Mouse (Mus musculus) forebrain, embryonic 13.5 days (tissue): ENCODE measurements at regions not wholly inside any gene's neighbourhood (a gene's known extent, or its start where the extent isn't known, plus 50 kb on each side); places are given as distances from the start of the nearest gene placed in this dataset.

Source experiments
- ATAC-seq: fragments of 200-750 bp; cut with Nextera tagmentation; 2 replicates; pipeline ENCODE4 v1.8.0; 2017
- H3K27ac ChIP-seq: fragments of 300-500 bp; sonication (generic); 2 replicates; pipeline ENCODE4 v1.5.1; 2015; ENCODE audit warnings: inconsistent platforms, mild to moderate bottlenecking, moderate library complexity
- H3K27me3 ChIP-seq: fragments of 300-500 bp; sonication (generic); 2 replicates; pipeline ENCODE4 v1.6.1; 2015; ENCODE audit warnings: mild to moderate bottlenecking, inconsistent platforms
- H3K36me3 ChIP-seq: fragments of 300-500 bp; sonication (generic); 2 replicates; pipeline ENCODE4 v1.6.1; 2015; ENCODE audit warnings: mild to moderate bottlenecking, inconsistent platforms; ENCODE audit not compliant: poor library complexity, severe bottlenecking
- H3K4me1 ChIP-seq: fragments of 300-500 bp; sonication (generic); 2 replicates; pipeline ENCODE4 v1.6.1; 2015; ENCODE audit warnings: inconsistent platforms
- H3K4me2 ChIP-seq: fragments of 300-500 bp; sonication (generic); 2 replicates; pipeline ENCODE4 v1.6.1; 2015; ENCODE audit warnings: inconsistent platforms, mild to moderate bottlenecking, moderate library complexity
- H3K4me3 ChIP-seq: fragments of 300-500 bp; sonication (generic); 2 replicates; pipeline ENCODE4 v1.5.1; 2015; ENCODE audit warnings: mild to moderate bottlenecking, inconsistent platforms
- H3K9ac ChIP-seq: fragments of 300-500 bp; sonication (generic); 2 replicates; pipeline ENCODE4 v1.6.1; 2015; ENCODE audit warnings: mild to moderate bottlenecking, inconsistent platforms
- H3K9me3 ChIP-seq: fragments of 300-500 bp; sonication (generic); replicated peaks from 2 replicates; pipeline ENCODE4 v1.6.1; 2016; ENCODE audit warnings: inconsistent platforms
- whole genome bisulfite sequencing: fragments of 180-500 bp; shearing (Covaris S2); methylation state at CpG from one replicate; pipeline ENCODE4 v1.1.7; 2015; 5-methylcytosine and 5-hydroxymethylcytosine counted together

DNA sequence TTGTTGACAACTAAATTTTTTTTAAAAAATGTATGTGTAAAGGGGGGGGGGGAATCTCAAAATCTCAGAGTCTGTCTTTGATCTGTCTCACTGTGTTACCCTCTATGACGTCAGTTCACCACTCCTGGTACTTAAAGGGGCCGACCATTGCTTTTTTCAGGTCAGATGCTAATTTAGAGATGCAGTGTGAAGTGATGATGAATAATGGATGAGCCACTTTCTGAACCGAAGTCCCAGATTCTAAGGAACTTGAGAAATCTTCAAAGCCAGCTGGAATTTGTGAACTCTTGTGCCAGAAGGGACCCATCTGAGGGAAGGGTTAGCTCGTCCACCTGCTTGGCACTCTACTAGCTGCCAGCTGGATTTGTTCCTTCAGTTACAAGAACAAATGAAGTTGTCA is 271.1 kb upstream of the Nectin3 start:
- Histone ChIP-seq H3K4me2 (no peak overlapping the region), H3K4me1 (peaks cover 8% of the 10 kb centered on the region), H3K27ac (no peak overlapping the region), H3K4me3 (no peak overlapping the region), H3K9me3 (no peaks in the 10 kb centered on the region), H3K9ac (no peak overlapping the region), H3K27me3 (no peaks in the 10 kb centered on the region), H3K36me3 (no peaks in the 10 kb centered on the region)
- peak; percentile 96 for ATAC-seq
- 25% methylated on average over 4 of the region's 4 CpGs for WGBS

DNA sequence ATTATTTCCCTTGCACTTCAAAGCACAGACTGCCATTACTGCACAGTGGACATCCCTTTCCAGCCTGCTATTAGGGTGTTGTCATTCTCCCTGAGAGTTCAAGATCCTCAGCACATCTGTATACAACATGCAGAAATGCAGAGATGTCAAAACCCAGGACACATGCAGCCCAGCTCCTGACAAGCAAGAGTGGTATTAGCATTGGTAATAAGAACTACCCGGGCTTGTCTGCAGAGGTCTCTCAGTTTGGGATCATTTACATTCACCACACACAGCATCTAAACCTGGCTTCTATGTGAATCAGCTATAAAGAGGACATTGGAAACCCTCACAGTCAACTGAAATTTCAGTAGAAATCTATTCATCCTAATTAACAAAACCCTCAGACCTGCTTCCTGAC is 270.1 kb upstream of the Nectin3 start:
- no peaks in the 10 kb centered on the region for H3K36me3 ChIP-seq
- WGBS: 21% methylated on average over 1 of the region's 1 CpGs
- no peak overlapping the region for H3K4me3 ChIP-seq
- H3K27ac ChIP-seq: no peak overlapping the region
- H3K27me3 ChIP-seq: no peaks in the 10 kb centered on the region
- no peak overlapping the region for H3K9ac ChIP-seq
- H3K4me2 ChIP-seq: no peak overlapping the region
- H3K9me3 ChIP-seq: no peaks in the 10 kb centered on the region
- peaks cover 8% of the 10 kb centered on the region for H3K4me1 ChIP-seq
- ATAC-seq: peak; percentile 61

DNA sequence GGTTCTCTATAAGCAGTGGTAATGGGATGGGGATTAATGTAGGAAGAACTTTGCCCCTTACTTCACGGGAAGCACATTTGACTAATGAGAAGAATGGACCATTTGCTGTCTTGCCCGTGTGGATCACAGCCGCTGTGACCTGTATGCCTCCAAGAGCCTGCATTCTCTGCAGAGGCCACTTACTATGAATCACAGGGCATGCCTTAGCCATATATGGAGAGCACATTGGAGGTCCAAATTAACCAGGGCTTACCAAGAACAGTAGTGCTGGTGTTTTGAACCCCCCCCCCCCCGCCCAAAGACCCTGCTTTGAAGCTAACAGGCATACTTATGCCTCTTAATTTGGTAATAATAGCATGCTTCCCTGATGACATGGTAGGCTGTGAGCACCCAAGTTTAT is 236.8 kb upstream of the Nectin3 start:
- Histone ChIP-seq H3K4me1 (no peaks in the 10 kb centered on the region), H3K36me3 (no peaks in the 10 kb centered on the region), H3K9ac (no peak overlapping the region), H3K4me2 (no peak overlapping the region), H3K4me3 (no peak overlapping the region), H3K9me3 (no peaks in the 10 kb centered on the region), H3K27ac (no peak overlapping the region), H3K27me3 (no peaks in the 10 kb centered on the region)
- 77% methylated on average over 4 of the region's 4 CpGs for WGBS
- ATAC-seq: no peak

DNA sequence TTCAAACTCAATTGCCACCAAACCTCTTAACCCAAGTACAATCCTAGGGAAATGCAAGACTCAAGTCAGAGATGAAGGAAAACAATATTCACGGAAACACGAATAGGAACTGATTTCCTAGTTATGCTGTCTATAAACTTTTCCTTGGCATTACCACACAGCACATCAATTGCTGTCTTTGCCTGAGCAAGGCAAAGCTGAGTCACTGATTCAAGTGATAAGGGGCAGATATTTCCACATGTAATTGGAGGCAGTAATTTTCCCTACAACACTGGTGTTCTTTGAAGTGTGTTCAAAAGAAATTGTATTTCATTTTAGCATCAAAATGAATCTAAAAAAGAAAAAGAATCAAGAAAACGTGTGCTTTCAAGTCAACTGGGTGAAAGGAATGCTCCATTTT is 230.1 kb upstream of the Nectin3 start:
- Histone ChIP-seq H3K4me1 (no peaks in the 10 kb centered on the region), H3K36me3 (no peaks in the 10 kb centered on the region), H3K9ac (no peak overlapping the region), H3K27ac (no peak overlapping the region), H3K9me3 (no peaks in the 10 kb centered on the region), H3K4me3 (no peak overlapping the region), H3K27me3 (no peaks in the 10 kb centered on the region), H3K4me2 (no peak overlapping the region)
- no peak for ATAC-seq
- 85% methylated on average over 3 of the region's 3 CpGs for WGBS

DNA sequence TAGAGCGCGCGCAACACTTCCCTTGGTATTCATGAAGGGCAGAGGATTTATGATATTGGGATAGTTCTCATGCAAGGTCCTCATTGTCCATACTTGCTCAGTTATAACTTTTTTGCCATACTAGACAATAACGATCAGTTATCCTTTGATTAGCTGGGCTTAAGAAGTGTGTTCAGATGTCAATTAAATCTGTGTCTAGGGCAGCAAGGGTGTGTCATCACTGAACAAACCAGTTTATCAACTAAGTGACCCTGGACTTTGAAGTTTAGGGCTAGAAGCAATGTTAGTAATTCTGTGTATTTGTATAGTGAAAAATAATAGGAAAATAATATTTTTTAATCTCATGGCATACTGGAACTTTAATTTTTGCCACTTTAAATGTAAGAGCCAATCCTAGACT is 225.3 kb upstream of the Nectin3 start:
- WGBS: 97% methylated on average over 4 of the region's 4 CpGs

DNA sequence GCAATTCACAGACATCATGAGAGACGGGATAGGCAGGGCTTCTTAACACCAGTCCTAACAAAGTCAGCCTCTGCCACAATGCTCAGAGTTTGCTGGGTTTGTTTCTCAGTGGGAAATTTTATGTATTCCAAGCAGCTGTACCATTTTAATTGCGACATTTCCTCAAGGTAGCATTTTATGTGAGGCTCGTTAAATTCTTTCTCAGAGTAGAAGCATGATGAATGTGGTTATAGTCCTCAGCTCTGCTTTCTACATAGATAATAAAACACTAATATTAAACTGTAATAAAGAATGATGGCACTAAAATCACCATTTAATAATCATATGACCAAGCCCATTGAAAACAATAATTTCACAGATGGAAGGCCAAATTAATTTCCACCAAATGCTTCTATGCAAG is 181.5 kb upstream of the Nectin3 start:
- Histone ChIP-seq H3K27ac (no peak overlapping the region), H3K4me3 (no peak overlapping the region), H3K27me3 (no peaks in the 10 kb centered on the region), H3K4me1 (no peaks in the 10 kb centered on the region), H3K4me2 (no peak overlapping the region), H3K36me3 (no peaks in the 10 kb centered on the region), H3K9me3 (no peaks in the 10 kb centered on the region), H3K9ac (no peak overlapping the region)
- 75% methylated on average over 3 of the region's 3 CpGs for WGBS
- ATAC-seq: no peak

More for the DNA sequence above, 225.3 kb upstream of the Nectin3 start:
- Histone ChIP-seq H3K4me3 (no peak overlapping the region), H3K27ac (no peak overlapping the region), H3K9me3 (no peaks in the 10 kb centered on the region), H3K27me3 (no peaks in the 10 kb centered on the region), H3K4me2 (no peak overlapping the region), H3K4me1 (no peaks in the 10 kb centered on the region), H3K36me3 (no peaks in the 10 kb centered on the region), H3K9ac (no peak overlapping the region)
- ATAC-seq: no peak

DNA sequence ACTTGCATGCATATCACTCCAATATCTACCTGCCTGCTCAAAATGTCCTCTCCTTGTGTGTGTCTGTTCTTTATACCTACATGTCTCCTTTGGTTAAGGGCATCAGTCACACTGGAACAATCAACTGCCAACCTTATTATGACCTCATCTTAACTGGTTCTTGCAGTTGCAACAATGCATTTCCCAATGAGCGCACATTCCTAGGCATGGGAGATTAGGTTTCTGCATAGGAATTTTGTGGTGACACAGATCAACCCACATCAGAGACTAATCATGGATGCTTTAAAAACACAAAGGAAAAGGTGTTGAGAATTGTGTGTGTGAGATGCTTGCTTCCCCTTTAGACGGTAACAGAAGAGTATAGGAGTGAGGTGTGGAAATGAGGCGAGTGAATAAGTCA is 171.3 kb upstream of the Nectin3 start:
- Histone ChIP-seq H3K9me3 (no peaks in the 10 kb centered on the region), H3K4me2 (no peak overlapping the region), H3K9ac (no peak overlapping the region), H3K4me3 (no peak overlapping the region), H3K36me3 (no peaks in the 10 kb centered on the region), H3K27me3 (no peaks in the 10 kb centered on the region), H3K4me1 (no peaks in the 10 kb centered on the region), H3K27ac (no peak overlapping the region)
- 62% methylated on average over 3 of the region's 3 CpGs for WGBS
- ATAC-seq: no peak

DNA sequence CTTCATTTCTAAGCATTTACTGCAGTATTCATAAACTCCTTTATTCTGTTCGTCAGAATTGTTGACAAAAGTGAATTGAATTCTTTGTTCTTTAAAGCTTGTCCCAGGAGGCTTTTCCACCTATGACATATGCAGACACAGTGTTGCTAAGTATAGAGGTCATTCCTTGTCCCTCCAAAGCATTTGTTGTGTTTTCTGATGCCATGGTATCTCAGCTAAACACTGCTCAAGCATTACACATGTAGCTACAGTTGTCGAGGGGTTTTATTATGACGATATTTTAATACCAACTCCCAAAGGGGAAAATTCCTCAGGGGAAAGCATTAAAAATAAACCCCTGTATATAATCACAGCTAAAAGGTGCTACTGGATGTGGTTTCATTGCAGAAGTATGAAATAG is 167.2 kb upstream of the Nectin3 start:
- H3K9me3 ChIP-seq: no peaks in the 10 kb centered on the region
- H3K4me1 ChIP-seq: no peaks in the 10 kb centered on the region
- 84% methylated on average over 3 of the region's 3 CpGs for WGBS
- no peaks in the 10 kb centered on the region for H3K36me3 ChIP-seq
- no peak overlapping the region for H3K9ac ChIP-seq
- H3K27me3 ChIP-seq: no peaks in the 10 kb centered on the region
- H3K4me2 ChIP-seq: no peak overlapping the region
- H3K27ac ChIP-seq: no peak overlapping the region
- no peak for ATAC-seq
- H3K4me3 ChIP-seq: no peak overlapping the region

DNA sequence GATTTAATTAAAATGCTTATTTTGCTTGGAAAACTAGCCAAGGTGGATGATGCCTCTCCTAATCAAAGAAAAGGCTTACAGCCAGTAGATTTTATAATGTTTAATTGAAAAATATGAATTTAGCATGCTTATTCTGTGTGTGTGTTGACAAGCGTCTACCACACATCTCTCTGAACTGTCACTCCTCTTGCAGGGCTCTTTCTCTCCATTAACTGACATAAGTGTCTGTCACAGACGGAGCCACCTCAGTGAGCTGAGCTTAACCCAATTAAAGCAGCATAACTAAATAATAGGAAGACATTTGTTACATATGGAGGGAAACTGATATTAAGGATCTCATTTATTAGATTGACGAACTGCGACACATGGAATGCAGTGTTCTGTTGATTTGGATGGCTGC is 164.7 kb upstream of the Nectin3 start:
- Histone ChIP-seq H3K27me3 (no peaks in the 10 kb centered on the region), H3K4me3 (no peak overlapping the region), H3K4me2 (no peak overlapping the region), H3K9me3 (no peaks in the 10 kb centered on the region), H3K36me3 (no peaks in the 10 kb centered on the region), H3K4me1 (no peaks in the 10 kb centered on the region), H3K27ac (no peak overlapping the region), H3K9ac (no peak overlapping the region)
- 85% methylated on average over 4 of the region's 4 CpGs for WGBS
- peak; percentile 48; the same call in 1 of the 2 replicates for ATAC-seq

DNA sequence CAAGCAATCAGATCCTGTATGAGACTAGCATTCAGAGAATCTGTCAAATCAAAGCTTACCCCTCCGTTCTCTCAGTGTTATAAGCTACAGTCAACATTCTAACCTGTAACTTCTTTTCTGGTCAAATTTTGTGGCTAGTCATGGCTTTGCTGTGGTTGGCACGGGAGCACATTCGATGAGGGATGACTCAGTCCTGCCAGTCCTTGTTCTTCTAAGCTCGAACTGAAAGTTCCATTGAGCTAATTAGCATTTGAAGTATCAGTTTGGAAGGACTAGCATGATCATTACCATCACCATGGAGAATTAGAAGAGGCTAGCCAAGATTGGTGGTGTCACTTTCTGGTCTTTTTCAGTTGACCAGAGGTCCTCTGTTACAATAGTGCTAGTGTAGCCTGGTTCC is 156.7 kb upstream of the Nectin3 start:
- WGBS: 80% methylated on average over 4 of the region's 4 CpGs
- no peak overlapping the region for H3K4me3 ChIP-seq
- ATAC-seq: no peak
- H3K36me3 ChIP-seq: no peaks in the 10 kb centered on the region
- H3K9me3 ChIP-seq: no peaks in the 10 kb centered on the region
- H3K27ac ChIP-seq: no peak overlapping the region
- H3K27me3 ChIP-seq: no peaks in the 10 kb centered on the region
- no peak overlapping the region for H3K9ac ChIP-seq
- H3K4me1 ChIP-seq: no peaks in the 10 kb centered on the region
- H3K4me2 ChIP-seq: no peak overlapping the region

DNA sequence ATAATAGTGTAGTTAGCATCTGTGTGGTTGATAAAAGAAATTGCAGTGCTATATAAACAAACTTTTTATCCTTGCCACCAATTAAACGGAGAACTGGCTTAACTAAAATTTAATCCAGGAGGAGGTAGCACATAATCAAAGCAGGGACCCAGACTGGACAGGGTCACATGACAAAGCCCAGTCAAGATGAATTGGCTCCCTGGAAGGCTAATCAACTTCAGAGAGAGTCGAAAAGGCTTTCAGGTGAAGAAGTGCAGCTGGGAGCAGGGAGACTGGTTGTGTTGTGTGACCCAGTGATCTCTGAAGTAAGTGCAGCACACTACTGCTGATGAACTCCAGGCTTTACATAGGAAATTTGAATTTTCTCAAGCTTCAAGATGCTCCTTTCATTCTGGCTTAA is 127.5 kb upstream of the Nectin3 start:
- 0 out of 2 replicates have a peak, but pooled peaks have one; percentile 24 for ATAC-seq
- H3K9ac ChIP-seq: no peak overlapping the region

DNA sequence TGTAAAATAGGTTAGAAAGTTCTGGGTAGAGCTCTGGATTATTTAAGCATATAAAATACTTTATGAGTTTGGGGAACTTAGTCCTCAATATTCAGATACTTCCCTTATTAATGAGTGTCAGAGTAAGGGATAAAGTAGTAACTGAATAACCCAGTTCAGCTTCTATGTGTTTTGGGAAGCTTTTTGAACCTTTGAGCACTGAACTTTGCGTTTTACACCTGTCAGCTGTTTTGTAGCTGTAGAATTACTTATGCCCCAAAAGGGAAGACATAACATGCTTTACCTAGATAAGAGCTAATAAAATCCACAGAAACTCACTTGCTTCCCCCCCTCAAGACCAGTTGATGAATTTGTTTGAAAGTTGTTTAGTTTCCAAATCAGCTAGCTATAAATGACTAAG is 124.9 kb upstream of the Nectin3 start:
- H3K27ac ChIP-seq: no peak overlapping the region
- no peaks in the 10 kb centered on the region for H3K36me3 ChIP-seq
- H3K9me3 ChIP-seq: no peaks in the 10 kb centered on the region
- H3K4me2 ChIP-seq: no peak overlapping the region
- H3K9ac ChIP-seq: no peak overlapping the region
- no peaks in the 10 kb centered on the region for H3K4me1 ChIP-seq
- no peak overlapping the region for H3K4me3 ChIP-seq
- no peaks in the 10 kb centered on the region for H3K27me3 ChIP-seq
- no peak for ATAC-seq
- WGBS: 92% methylated on average over 1 of the region's 1 CpGs

More for the DNA sequence above, 127.5 kb upstream of the Nectin3 start:
- 3% methylated on average over 2 of the region's 2 CpGs for WGBS
- no peak overlapping the region for H3K4me2 ChIP-seq
- no peaks in the 10 kb centered on the region for H3K9me3 ChIP-seq
- H3K27ac ChIP-seq: no peak overlapping the region
- no peaks in the 10 kb centered on the region for H3K27me3 ChIP-seq
- H3K4me3 ChIP-seq: no peak overlapping the region
- no peaks in the 10 kb centered on the region for H3K4me1 ChIP-seq
- no peaks in the 10 kb centered on the region for H3K36me3 ChIP-seq

DNA sequence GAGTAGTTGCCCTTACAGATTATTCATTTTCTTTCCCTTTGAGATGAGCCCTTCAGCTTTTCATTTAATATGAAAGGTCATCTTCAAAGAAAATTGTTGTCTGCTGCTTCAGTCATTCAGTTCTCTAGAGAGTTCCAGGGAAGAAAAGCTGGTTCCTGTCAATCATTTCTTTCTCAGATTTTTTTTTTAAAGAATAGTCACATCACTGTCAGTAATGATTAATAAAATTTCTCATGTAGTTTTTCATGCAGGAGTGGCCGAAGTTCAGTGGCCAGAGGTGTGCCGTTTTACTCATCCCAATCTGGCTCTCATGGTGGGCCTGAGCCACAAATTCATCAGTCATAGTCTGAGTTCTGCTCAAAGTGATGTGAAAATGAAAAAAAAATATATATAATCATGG is 121.5 kb upstream of the Nectin3 start:
- Histone ChIP-seq H3K9me3 (no peaks in the 10 kb centered on the region), H3K4me3 (no peak overlapping the region), H3K36me3 (no peaks in the 10 kb centered on the region), H3K27me3 (no peaks in the 10 kb centered on the region), H3K9ac (no peak overlapping the region), H3K4me2 (no peak overlapping the region), H3K27ac (no peak overlapping the region), H3K4me1 (no peaks in the 10 kb centered on the region)
- WGBS: 88% methylated on average over 2 of the region's 2 CpGs
- ATAC-seq: no peak
